Mouse (Mus musculus): ENCODE measurements at regions not wholly inside any gene's neighbourhood (a gene's known extent, or its start where the extent isn't known, plus 50 kb on each side); places are given as distances from the start of the nearest gene placed in this dataset.

DNA sequence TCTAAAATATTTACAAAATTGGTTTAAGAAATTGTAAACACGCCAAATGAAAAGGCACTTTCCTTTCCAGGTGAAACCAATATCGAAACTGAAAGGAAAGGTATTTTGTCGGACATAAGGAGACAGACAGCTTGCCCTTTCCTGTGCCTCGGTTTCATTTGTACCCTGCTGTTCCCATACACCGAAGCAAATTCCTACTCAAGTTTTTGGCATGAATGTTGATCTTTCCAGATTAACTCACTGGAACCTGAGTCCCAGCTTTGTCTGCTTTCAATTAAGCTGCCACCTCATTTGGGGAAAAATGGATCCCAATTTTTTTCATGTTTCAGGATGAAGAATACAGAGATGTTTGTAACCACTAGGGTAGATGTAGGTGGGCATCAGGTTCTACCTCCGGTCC is 537.9 kb downstream of the Tm4sf1 start:
- no peaks in the 10 kb centered on the region for H3K4me1 ChIP-seq (replicated peaks)
- H3K27ac ChIP-seq: no peak overlapping the region
- no peaks in the 10 kb centered on the region for H3K27me3 ChIP-seq
- no peak overlapping the region for H3K4me2 ChIP-seq (replicated peaks)
- no peak overlapping the region for H3K9ac ChIP-seq (replicated peaks)
- ATAC-seq: no peak
- 90% methylated on average over 6 of the region's 6 CpGs for WGBS
- no peaks in the 10 kb centered on the region for H3K36me3 ChIP-seq
- no peak overlapping the region for H3K4me3 ChIP-seq (replicated peaks)
- H3K9me3 ChIP-seq: no peaks in the 10 kb centered on the region

DNA sequence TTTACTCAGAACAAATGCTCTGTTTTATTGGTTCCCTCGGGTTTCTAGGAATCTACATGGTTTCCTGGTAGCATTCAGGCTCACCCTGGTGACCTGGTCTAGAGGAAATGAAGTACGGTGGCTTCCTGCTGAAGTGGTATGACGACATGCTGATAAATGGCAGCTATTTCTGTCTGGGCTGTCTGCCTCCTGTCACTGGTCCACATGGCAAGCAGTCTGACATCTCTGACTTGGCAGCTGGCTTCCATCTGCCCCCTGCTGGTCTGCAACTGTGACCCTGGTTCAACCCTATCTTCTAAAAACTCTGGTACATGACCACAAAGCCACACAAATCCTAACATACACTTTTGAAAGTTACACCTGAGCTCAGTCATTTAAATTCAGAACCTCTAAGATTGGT is 548.1 kb downstream of the Tm4sf1 start:
- Histone ChIP-seq H3K36me3 (no peaks in the 10 kb centered on the region), H3K4me1 (replicated peaks) (no peaks in the 10 kb centered on the region), H3K9me3 (no peaks in the 10 kb centered on the region), H3K27ac (no peak overlapping the region), H3K4me3 (replicated peaks) (no peak overlapping the region), H3K9ac (replicated peaks) (no peak overlapping the region), H3K27me3 (no peaks in the 10 kb centered on the region), H3K4me2 (replicated peaks) (no peak overlapping the region)
- ATAC-seq: peak; percentile 43; the same call in 1 of the 2 replicates
- WGBS: 45% methylated on average over 3 of the region's 3 CpGs

DNA sequence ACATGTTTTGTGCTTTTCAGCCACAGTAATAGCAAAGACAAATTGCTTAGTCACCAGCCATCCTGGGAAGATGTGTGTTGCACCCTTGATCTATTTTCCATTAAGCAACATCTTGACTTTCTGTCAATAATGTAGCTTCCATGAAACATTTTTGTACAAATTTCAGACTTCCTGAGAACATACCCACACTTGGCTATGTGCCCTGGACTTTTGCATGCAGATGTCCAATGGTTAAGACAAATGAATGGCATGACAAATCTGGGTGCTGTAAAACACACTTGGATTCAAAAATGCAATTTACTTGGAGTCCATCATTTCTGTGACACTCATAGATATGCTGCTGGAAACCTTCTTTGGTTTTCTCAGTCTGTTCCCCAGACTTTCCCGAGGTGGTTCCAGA is 549.9 kb downstream of the Tm4sf1 start:
- no peak for ATAC-seq
- H3K4me3 ChIP-seq (replicated peaks): no peak overlapping the region
- WGBS: 95% methylated on average over 1 of the region's 1 CpGs

DNA sequence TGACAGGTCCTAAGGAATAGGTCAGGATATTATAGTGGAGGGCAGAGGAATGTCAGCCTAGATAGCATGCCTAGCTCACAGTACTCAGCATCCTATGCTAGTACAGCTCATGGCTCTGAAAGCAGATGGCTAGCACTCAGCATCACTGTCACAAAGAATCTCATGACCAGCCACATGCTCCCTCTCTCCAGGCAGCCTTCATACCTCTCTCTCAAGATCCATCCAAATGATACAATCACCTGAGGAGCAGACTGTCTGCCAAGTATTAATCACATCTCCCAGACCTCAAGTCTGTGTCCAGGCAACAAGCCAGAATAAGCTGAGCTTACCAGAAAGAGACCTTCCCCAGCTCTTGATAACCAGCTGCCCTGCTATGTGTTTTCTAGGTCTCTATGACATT is 557.4 kb upstream of the Nbea start:
- no peak overlapping the region for H3K9ac ChIP-seq (replicated peaks)
- ATAC-seq: no peak
- no peak overlapping the region for H3K4me3 ChIP-seq (replicated peaks)
- H3K27me3 ChIP-seq: no peaks in the 10 kb centered on the region
- H3K4me2 ChIP-seq (replicated peaks): no peak overlapping the region
- H3K4me1 ChIP-seq (replicated peaks): no peaks in the 10 kb centered on the region
- no peaks in the 10 kb centered on the region for H3K36me3 ChIP-seq
- H3K9me3 ChIP-seq: no peaks in the 10 kb centered on the region
- H3K27ac ChIP-seq: no peak overlapping the region

More for the DNA sequence above, 549.9 kb downstream of the Tm4sf1 start:
- Histone ChIP-seq H3K4me2 (replicated peaks) (no peak overlapping the region), H3K9ac (replicated peaks) (no peak overlapping the region), H3K36me3 (no peaks in the 10 kb centered on the region), H3K27ac (no peak overlapping the region), H3K4me1 (replicated peaks) (no peaks in the 10 kb centered on the region), H3K9me3 (no peaks in the 10 kb centered on the region), H3K27me3 (no peaks in the 10 kb centered on the region)

DNA sequence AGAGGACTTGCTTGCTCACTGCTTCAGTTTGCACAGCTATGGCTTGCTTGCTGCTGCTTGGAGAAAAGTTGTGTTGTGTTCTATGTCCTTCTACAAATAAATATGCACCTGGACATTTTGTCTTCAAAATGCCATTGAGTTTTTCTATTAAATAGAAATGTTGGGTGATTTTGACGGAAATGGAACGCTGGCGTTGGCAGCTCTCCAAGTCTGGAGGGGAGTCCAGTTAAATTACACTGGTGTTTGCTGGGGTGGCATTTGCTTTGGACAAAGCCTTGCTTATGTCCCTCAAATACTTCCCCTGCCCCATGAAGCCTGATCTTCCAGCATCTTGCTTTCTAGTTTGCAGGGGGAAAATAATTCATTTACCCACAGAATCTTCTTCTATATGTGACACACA is 556.0 kb upstream of the Nbea start:
- no peaks in the 10 kb centered on the region for H3K4me1 ChIP-seq (replicated peaks)
- H3K4me3 ChIP-seq (replicated peaks): no peak overlapping the region
- H3K27ac ChIP-seq: no peak overlapping the region
- no peaks in the 10 kb centered on the region for H3K27me3 ChIP-seq
- H3K9me3 ChIP-seq: no peaks in the 10 kb centered on the region
- no peak overlapping the region for H3K9ac ChIP-seq (replicated peaks)
- H3K36me3 ChIP-seq: no peaks in the 10 kb centered on the region
- no peak overlapping the region for H3K4me2 ChIP-seq (replicated peaks)
- ATAC-seq: no peak
- 89% methylated on average over 3 of the region's 3 CpGs for WGBS

DNA sequence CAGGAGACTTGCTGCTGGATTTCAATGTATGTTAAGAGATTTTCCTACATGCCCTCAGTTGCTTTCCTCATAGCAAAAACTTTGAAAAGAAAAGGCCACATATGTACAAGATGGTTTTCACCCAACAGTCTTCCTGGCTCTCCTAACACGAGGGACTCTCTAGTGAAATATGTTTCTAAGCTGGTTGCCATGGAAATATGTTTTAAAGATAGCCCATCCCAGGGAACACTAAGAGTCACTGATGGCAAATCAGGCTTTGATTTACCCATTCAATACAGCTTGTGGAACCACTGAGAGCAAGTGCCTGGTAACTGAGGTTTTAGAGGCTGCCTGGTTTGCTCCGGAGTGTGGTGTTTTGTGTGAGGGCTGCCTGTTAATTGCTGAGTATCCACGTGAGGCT is 547.3 kb upstream of the Nbea start:
- Histone ChIP-seq H3K4me2 (replicated peaks) (no peak overlapping the region), H3K27me3 (no peaks in the 10 kb centered on the region), H3K9me3 (no peaks in the 10 kb centered on the region), H3K9ac (replicated peaks) (no peak overlapping the region), H3K4me1 (replicated peaks) (no peaks in the 10 kb centered on the region), H3K27ac (no peak overlapping the region), H3K36me3 (no peaks in the 10 kb centered on the region), H3K4me3 (replicated peaks) (no peak overlapping the region)
- WGBS: 56% methylated on average over 3 of the region's 3 CpGs
- ATAC-seq: no peak

DNA sequence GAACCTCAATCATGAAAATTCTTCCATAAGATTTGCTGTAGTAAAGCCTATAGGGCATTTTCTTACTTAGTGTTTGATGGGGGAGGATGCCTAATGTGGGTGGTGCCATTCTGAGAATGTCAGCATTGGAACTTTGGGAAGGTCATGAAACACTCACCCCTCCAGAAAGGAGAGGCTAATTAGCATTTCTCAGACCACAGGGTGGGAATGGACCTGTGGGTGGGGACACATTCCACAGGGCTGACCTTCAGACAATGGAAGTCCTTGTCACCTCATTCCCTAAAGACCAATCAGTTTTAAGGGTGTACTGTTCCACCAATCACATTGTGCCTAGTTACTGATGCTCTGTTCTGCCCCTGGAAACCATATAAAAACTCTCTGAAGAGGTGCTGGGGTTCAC is 541.5 kb upstream of the Nbea start:
- Histone ChIP-seq H3K27ac (no peak overlapping the region), H3K27me3 (no peaks in the 10 kb centered on the region), H3K4me3 (replicated peaks) (no peak overlapping the region), H3K9me3 (no peaks in the 10 kb centered on the region), H3K4me1 (replicated peaks) (no peaks in the 10 kb centered on the region), H3K4me2 (replicated peaks) (no peak overlapping the region), H3K9ac (replicated peaks) (no peak overlapping the region), H3K36me3 (no peaks in the 10 kb centered on the region)
- no peak for ATAC-seq

DNA sequence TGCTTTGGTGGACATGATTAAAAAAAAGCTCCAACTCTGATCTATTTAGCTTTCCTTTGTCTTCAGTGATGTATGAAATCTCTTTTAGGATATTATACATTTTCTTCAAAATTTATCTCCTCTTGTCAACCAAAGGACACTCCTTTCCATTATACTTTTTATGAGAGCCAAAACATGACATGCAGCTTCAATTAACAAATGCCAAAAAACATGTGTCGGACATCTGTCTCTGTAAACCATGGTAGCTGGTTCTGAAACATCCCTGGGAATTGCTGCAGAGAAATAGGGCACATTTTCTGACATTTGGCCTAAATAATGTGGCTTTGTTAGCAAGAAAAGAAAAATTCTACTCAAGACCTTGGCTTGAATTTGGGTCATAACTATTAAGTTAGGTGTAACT is 524.8 kb upstream of the Nbea start:
- H3K4me3 ChIP-seq (replicated peaks): no peak overlapping the region
- no peak for ATAC-seq
- no peaks in the 10 kb centered on the region for H3K36me3 ChIP-seq
- no peak overlapping the region for H3K9ac ChIP-seq (replicated peaks)
- no peaks in the 10 kb centered on the region for H3K27me3 ChIP-seq
- WGBS: 67% methylated on average over 1 of the region's 1 CpGs
- H3K4me2 ChIP-seq (replicated peaks): no peak overlapping the region
- peak overlapping the region; percentile 69 for H3K27ac ChIP-seq
- no peaks in the 10 kb centered on the region for H3K9me3 ChIP-seq
- H3K4me1 ChIP-seq (replicated peaks): peaks cover 11% of the 10 kb centered on the region; the same call in 1 of the 2 replicates

DNA sequence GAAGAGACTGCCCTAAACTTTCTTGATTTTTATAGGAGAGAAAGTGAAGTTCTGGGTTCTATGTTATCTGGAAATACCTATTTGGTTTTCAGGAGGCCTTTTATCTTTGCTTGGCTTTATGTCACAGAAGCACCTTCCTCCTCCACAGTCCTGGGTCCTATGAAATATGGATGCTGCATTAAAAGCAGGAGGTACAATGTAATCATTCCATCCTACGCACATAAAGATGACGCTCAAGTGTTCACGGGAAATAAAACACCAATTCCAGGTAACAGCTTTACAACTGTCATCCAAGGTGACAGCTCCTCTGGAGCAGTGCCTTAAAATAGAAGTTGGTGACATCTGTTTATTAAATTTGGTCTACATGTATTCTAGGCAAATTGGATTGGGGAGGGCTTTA is 523.8 kb upstream of the Nbea start:
- peaks cover 11% of the 10 kb centered on the region; the same call in 1 of the 2 replicates for H3K4me1 ChIP-seq (replicated peaks)
- H3K9me3 ChIP-seq: no peaks in the 10 kb centered on the region
- ATAC-seq: peak; percentile 40; the same call in 1 of the 2 replicates
- no peak overlapping the region for H3K9ac ChIP-seq (replicated peaks)
- H3K27me3 ChIP-seq: no peaks in the 10 kb centered on the region
- no peak overlapping the region for H3K4me3 ChIP-seq (replicated peaks)
- no peak overlapping the region for H3K4me2 ChIP-seq (replicated peaks)
- 66% methylated on average over 3 of the region's 3 CpGs for WGBS
- peak overlapping the region; percentile 69; the same call in 1 of the 2 replicates for H3K27ac ChIP-seq
- H3K36me3 ChIP-seq: no peaks in the 10 kb centered on the region

DNA sequence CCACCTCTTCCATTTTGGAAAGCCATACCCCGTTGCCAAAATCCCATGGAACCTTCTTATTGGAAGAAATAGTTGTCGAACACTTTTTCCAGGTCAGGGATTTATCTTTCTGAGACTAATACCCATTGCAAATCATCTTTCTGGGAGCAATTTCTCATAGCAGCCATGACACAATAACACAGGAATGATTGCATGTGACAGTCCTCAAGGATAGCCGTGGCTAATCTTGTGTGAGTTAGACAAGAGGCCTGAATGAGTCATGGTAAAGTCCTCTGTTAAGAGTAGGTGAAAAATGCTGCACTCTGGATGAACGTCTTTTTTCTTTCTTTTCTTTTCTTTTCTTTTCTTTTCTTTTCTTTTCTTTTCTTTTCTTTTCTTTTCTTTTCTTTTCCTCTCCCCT is 522.5 kb upstream of the Nbea start:
- ATAC-seq: no peak
- H3K4me2 ChIP-seq (replicated peaks): no peak overlapping the region
- no peak overlapping the region for H3K9ac ChIP-seq (replicated peaks)
- 42% methylated on average over 4 of the region's 4 CpGs for WGBS
- H3K4me3 ChIP-seq (replicated peaks): no peak overlapping the region
- H3K9me3 ChIP-seq: no peaks in the 10 kb centered on the region
- H3K27ac ChIP-seq: no peak overlapping the region
- no peaks in the 10 kb centered on the region for H3K36me3 ChIP-seq
- no peaks in the 10 kb centered on the region for H3K27me3 ChIP-seq
- H3K4me1 ChIP-seq (replicated peaks): peaks cover 11% of the 10 kb centered on the region; the same call in 1 of the 2 replicates

DNA sequence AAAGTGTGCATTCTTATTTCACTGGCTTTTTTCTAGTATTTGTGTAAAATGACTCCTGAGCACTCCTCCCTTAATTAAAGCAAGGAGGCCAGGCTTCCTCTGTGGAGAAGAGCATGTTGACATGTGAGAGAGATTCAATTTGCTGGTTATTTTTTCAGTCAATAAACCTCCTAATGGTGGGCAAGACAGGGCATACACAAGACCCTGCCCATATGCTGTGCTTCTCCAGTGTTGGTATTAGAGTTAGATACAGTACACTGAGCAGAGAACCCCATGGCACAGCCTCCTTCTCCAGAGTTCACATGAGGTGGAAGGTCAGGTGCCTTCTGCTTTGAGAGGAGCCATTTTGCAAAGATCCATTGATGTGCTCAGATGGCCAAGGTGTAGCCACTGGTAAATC is 515.4 kb upstream of the Nbea start:
- Histone ChIP-seq H3K27ac (peak overlapping the region; percentile 92), H3K4me1 (replicated peaks) (peaks cover 34% of the 10 kb centered on the region), H3K9ac (replicated peaks) (0 out of 2 replicates have a peak overlapping the region, but pooled peaks have one; percentile 1), H3K27me3 (no peaks in the 10 kb centered on the region), H3K4me3 (replicated peaks) (no peak overlapping the region), H3K4me2 (replicated peaks) (0 out of 2 replicates have a peak overlapping the region, but pooled peaks have one; percentile 2), H3K36me3 (no peaks in the 10 kb centered on the region), H3K9me3 (no peaks in the 10 kb centered on the region)
- ATAC-seq: 0 out of 2 replicates have a peak, but pooled peaks have one; percentile 18

DNA sequence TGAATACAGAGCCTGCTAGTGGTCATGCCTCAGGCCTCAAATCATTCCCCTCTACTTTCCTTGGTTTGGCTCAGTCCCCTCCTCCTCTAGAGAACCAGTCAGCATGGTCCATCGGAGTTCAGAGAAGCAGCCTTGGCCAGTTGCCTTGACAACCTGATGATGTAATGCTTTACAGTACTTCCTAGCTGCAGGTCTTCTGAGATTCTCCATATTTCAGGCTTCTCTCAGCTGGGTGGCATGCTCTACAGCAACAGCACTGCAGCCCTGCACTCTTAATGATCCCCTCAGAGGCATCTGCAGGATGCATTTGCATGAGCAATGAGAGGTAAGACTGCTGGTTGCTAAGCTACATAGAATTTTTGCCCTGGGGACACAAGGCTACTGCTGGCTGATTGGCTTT is 514.7 kb upstream of the Nbea start:
- H3K27ac ChIP-seq: peak overlapping the region; percentile 92
- peak overlapping the region; percentile 15; the same call in 1 of the 2 replicates for H3K4me2 ChIP-seq (replicated peaks)
- no peak overlapping the region for H3K4me3 ChIP-seq (replicated peaks)
- 7% methylated on average over 1 of the region's 1 CpGs for WGBS
- H3K4me1 ChIP-seq (replicated peaks): peaks cover 34% of the 10 kb centered on the region
- peak; percentile 99 for ATAC-seq
- no peaks in the 10 kb centered on the region for H3K27me3 ChIP-seq
- H3K36me3 ChIP-seq: no peaks in the 10 kb centered on the region
- H3K9ac ChIP-seq (replicated peaks): no peak overlapping the region
- H3K9me3 ChIP-seq: no peaks in the 10 kb centered on the region

DNA sequence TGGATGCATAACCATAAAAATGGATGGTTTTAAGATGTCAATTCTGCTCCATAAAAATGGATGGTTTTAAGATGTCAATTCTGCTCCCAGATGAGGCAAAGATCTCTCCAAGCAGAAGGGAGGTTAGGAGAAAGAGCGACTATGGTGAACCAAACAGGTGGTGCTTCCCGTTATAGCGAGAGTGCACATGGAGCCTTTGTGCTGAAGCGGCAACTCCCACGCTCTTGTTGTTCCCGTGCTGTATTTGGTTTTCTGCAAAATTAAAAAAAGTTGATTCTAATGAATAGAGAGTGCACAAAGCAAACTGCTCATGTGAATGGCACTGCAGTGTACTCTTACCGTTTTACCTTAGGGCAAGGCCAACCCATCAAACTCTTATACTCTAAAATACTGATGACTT is 497.5 kb upstream of the Nbea start:
- no peaks in the 10 kb centered on the region for H3K36me3 ChIP-seq
- no peaks in the 10 kb centered on the region for H3K4me1 ChIP-seq (replicated peaks)
- H3K27ac ChIP-seq: no peak overlapping the region
- no peaks in the 10 kb centered on the region for H3K9me3 ChIP-seq
- H3K4me2 ChIP-seq (replicated peaks): no peak overlapping the region
- no peak overlapping the region for H3K9ac ChIP-seq (replicated peaks)
- no peaks in the 10 kb centered on the region for H3K27me3 ChIP-seq
- 95% methylated on average over 7 of the region's 7 CpGs for WGBS
- H3K4me3 ChIP-seq (replicated peaks): no peak overlapping the region
- no peak for ATAC-seq

Measured in midbrain, embryonic 13.5 days (tissue).